Mouse (Mus musculus) retina, adult 2 months (tissue): ENCODE data around the gene Gnb3.
"Not testable (repeated sequence)": the region's sequence is repeated elsewhere in the genome, so short reads cannot be mapped to it uniquely, and the experiment has no call there.

Experiments used
- DNase-seq: peaks from one replicate; pipeline ENCODE4 v3.0.0-alpha.2; 2012; ENCODE audit warnings: low read depth, low spot score

Gnb3 gene

DNA sequence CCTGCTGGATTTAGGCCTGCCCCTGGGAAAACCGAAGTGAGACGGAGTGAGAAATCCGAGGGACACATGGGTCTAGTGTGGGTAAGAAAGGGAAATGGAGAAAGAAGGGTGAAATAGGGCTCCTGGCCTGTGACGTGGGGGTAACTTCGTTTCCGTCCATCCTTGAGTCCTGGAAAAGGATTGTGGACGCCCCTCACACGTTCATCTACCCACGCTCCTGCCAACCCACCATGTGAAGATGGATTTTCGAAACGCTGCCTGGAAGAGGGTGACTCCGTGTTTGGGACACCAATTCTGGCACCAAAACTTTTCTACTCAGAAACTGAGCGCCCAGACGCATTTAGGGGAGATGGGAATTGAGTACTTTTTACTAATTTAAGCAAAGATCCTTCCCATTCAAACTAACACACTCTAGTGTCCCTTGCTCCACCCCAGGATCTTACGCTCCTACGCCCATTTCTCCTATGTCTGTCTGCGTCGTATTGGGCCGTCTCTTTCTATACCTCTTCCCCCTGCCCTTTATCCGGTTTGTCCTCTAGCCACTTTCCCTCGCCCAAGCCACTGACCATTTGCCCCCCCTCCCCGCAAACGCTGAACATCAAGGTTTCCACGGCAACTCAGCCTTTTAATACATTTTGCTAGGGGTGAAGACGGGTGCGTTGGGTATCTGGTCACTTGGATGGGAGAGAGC, 17.9 kb upstream of the Gnb3 start:
- DNase-seq = no peak

GRCm38 (mm10) chr6:124856916-124857839, 17.1 kb upstream of the Gnb3 start, which contains the start of gene P3h3:
Gene P3h3, minus strand, starts transcription at chr6:124857752.
- peak; percentile 57 for DNase-seq

DNA sequence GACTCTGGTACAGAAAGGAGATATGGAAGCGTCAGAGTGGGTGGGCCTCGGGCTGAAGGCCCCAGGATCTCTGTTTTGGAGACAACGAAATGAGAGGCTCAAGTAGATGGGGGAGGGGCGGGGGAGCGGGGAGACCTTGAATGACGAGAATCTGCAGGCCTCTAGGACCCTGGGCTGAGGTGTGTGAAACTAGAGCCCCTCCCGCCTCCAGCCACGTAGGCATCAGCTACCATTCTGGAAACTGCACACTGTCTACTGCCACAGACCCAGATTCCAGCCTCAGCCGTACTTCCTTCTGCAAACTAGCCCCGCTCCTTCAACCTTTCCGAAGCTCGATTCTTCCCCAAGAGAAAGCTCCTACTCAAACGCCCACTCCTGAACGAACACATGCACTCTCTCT, 16.2 kb upstream of the Gnb3 start:
- DNase-seq = no peak

DNA sequence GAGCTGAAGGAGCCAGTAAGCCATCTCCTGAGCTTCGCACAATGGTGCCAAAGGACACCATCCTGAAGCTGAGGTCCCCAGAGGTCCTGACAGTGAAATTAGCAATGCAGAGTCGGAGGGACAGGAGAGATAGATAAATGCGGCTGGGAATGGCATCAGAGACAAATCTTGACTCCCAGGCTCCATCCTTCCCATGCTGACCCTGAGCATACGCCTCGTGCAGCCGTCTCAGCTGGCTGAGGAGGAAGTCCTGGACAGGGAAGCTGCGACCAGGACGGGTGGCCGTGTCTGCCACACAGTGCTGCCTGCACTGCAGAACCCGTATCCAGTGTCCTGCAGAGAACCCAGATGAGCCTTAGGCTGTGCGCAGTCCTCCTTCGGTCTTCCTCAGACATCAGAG, 14.6 kb upstream of the Gnb3 start:
- DNase-seq = no peak

GRCm38 (mm10) chr6:124850535-124850934, 10.5 kb upstream of the Gnb3 start:
- DNase-seq = no peak

DNA sequence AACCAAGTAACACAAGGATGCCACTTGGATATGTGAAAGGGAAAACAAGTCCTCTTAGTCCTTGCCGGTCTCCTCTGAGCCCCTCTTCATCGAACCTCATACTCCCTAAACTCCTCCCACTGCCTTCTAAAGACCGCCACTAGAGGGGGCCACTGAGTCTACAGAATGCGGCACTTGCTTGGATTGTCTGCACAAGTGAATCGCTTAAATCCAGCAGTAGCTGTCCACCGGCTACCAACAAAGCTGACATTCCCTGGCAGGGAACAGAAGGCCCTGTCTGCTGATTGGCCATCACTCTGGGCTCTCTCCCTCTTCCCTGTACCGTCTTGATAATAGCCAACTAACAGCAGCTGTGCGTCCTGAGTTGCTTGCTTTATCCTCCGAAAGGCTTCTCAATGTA, 7.2 kb upstream of the Gnb3 start:
- DNase-seq = peak; percentile 81

- no peak for DNase-seq
Measured at GRCm38 (mm10) chr6:124839805-124840204, 270 bp downstream of the Gnb3 start.

DNA sequence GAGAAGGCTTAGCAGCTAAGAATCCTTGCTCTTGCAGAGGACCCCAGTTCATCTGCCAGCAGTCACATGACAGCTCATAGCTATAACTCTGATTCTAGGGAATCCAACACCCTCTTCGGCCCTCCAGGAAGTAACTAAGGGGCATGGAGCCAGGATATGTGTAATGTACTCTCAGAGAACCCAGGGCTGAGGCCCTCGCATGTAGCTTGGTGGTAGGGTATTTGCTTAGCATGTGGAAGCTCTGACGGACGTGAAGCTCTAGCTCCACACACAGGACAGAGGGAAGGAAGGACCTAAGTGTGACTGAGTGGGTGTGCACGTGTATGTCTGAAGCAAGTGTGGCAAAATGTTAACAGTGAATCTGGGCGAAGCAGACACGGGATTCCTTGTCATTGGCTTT, 3.7 kb downstream of the Gnb3 start:
- DNase-seq = no peak

- DNase-seq = no peak
Measured at GRCm38 (mm10) chr6:124835531-124835930, 4.5 kb downstream of the Gnb3 start.

GRCm38 (mm10) chr6:124834512-124835081, 5.5 kb downstream of the Gnb3 start:
- DNase-seq = no peak

- no peak for DNase-seq
Measured at GRCm38 (mm10) chr6:124831649-124832048, 8.4 kb downstream of the Gnb3 start.

DNA sequence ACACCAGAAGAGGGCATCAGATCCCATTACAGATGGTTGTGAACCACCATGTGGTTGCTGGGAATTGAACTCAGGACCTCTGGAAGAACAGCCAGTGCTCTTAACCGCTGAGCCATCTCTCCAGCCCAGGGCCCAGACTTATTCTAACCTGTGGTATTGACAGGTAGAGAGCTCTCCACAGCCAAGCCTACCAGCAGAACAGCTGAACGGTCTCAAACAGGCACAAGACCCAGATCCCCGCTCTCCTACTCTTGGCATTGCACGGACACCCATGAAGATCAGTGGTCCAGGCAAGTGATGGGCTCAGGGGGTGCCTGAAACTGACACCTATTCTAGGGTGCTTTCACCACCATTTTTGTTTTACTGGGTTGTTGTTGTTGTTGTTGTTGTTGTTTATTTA, 8.9 kb downstream of the Gnb3 start:
- not testable (repeated sequence) for DNase-seq

DNA sequence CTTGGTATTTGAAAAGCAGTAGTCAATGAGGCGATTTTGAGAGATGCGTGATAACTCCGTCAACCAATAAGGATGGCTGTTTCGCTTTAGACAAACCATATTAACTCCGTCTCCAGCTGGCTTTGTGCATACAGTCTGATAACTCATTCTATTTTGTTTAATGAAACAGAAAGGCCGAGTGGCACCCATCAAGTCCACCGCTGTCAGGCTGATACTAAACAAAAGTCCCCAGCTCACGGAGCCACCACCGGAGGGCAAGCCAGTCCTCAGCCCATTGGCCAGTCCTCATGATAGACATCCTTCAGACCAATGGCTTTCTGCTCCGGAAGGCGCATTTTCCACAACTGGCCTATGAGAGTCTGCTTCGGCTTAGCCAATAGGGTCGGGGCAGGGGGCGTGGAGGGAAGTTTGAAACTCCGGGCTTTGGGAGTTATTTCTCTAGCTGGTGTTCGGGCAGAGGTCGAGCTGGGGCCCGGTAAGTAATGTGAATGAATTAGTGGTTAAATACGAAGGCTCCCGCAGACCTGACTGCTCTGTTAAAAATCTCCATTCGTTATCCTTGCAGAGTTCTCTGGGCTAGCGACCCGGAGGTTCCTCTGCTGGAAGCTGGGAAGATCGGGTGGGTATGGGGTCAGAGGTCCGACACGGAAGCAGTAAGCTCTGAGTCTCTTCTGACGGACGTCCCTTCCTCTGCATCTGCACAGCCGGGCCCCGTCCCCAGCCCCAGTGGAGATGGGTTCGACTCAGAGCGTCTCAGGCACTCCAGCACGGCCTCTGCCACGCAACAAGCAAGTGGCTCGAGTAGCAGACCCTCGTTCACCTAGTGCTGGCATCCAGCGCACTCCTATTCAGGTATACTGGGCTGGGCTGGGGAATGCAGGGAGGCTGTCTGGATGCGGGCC, 10.0 kb downstream of the Gnb3 start:
- DNase-seq = peak; percentile 86

DNA sequence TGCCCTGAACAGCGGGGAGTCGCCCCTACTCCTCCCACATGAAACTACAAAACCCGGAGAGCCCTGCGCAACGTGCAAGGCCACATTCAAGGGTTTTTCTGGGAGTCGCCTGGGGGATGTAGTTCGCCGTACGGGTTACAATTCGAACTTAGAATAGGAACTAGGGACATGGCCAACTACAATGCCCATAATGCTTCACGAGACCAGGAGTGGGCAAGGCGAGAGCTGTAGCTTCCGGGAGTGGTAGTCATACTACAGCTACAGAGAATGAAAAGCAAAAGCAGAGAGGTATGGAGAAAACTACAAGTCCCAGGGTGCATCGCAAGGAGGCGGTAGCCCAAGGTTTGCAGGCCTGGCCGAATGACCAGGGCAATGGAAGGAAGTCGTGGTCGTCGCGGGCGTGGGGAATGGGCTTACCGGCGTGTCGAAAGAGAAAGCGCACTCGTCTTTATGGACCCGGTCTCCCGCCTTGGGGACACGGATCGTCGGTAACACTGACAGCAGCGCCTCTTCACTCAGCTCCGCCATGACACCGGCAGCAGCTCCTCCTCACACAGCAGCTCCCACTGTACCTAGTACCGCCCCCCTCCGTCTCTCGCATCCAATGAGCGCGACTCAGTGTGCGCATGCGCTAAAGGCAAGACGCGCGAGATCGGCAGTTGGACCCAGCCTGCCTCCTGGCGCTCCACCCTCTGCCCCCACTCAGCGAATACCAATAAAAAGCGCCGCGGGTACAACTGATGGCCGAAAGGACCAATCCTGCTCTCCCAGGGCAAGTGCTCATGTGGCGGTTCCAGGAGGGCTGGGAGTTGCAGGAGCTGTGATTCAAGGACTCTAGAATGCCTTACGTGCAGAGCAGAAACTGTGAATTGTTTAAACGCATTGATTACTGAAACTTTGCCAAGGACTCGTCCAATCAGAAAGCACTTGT, 10.9 kb downstream of the Gnb3 start, which contains the start of the genes Usp5 and Cdca3:
Gene Usp5, minus strand, starts transcription at position 617 of the 931 bp plus-strand sequence.
Gene Cdca3, plus strand, starts transcription at position 680 of the 931 bp plus-strand sequence.
- DNase-seq = peak; percentile 99

GRCm38 (mm10) chr6:124828101-124828592, 11.9 kb downstream of the Gnb3 start:
- DNase-seq = no peak

DNA sequence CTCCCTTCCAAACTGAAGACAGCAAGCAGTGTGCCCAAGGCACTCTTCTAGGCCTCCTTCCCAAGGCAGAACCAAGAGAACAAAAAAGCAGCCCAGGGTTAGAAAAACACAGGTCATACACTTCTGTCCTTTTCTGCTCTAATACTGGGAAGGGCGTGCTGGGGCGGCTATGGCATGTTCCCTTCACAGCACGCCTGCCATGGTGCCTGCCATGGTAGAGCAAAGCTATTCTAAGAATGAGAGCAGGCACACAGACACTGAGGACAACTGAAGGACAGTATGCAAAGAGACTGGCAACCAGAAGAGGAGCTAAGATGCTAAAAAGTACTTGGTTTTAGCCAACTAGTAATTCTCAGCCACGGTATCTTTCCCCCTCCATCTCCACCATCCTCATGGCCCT, 18.0 kb downstream of the Gnb3 start:
- no peak for DNase-seq

- no peak for DNase-seq
Measured at GRCm38 (mm10) chr6:124820891-124821290, 19.2 kb downstream of the Gnb3 start.

- DNase-seq = no peak
Measured at GRCm38 (mm10) chr6:124817971-124818370, 22.1 kb downstream of the Gnb3 start.

DNA sequence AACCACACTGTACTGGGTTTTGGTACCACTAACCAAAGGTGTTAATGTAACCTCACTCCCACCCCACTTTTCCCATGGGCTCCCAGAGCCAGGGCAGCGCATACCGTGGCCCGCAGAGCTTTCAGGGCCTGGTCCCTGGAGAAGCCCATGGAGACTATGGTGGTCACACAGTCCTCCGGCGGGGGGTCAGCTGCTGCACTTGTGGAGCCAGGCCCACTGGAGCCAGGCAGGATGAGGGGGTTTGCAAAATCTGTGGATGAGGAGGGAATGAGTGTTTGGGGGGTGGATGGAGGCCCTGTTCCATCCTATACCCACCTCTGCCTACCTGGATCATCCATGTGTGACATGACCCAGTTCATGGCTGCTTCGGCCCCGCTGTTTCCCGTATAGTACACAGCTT, 22.5 kb downstream of the Gnb3 start:
- no peak for DNase-seq

DNA sequence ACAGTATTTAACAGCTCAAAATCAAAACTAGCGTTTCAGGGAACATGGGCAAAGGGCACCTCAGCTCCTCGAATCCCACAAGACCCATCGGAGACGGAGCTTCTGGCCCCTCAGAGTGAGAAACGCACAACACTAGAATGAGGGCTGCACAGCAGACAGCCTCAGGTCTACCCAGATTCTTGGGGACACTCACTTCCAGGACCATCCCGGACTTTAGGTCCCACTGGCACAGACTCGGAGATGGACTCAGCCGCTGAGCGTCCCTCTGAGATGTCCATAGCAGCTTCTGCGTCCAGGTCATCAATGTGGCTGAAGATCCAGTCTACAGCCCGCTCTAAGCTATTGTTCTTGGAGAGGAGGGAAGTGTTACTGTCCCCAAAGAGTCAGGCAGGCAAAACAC, 22.9 kb downstream of the Gnb3 start:
- no peak for DNase-seq
